Mouse (Mus musculus): Measurements from ENCODE around the gene Ptgs1.

DNA sequence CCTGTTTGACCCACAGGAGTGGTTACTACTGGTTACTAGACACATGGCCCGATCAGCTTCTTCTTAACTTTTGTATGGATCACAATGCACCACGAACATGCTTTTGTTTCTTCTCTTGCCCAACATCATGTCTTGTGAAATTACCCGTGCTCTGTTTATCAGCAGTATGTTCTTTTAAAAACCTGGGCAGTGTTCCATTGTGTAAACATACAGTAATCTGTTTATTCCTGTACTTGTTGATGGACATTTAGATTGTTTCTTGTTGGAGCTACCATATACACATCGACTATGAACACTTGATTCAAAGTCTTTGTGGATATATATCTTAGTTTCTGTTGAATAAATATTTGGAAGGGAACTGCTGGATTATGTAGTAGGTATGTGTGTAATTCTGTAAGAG lies 31.8 kb downstream of the Ptgs1 start:
- no peak for TF ChIP-seq CTCF (conservative IDR thresholded peaks at IDR 0.05; ENCODE audit: insufficient read depth, insufficient read length, low read depth, low read length)
- TF ChIP-seq POLR2A (IDR thresholded peaks at IDR 0.05; ENCODE audit: low read depth, low read length) = no peak
